Mouse (Mus musculus): Measurements from ENCODE around the gene Pogk. TPM values are rescaled to one million over a fixed set of nuclear protein-coding genes. Genes with fewer than 3 reads are reported as not detected.
A peak's percentile ranks its signal among the peaks of the same experiment; 100 is the strongest.

Pogk gene
- total RNA-seq (2017) = 12.7 and 13.1 TPM in 2 replicates

DNA sequence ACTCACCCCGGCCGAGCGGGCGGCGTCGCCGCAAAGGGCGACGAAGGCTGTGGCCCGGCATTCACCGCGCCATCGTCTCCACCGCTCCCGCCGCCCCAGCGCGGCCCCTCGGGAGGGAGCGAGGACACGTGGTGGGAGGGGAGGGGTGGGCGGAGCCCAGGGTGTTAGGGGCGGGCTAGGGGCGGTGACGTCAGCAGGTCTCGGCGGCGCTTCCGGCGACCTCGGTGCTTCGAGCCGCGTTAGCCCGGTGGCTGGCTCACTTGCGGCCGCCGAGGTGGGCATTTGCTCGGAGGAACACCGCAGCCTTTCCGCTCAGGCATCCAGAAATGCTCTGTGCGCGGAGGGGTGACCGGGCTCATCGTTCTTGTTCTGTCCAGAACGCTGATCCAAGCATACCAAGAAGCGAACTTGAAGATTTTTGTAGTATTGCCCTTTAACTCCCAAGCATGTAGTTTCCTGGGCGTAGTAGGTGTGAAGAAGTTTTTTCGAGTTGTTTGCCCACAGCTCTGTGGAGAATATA, at the start of gene Pogk:
Gene Pogk (minus strand): TSS at position 163 of the 520 bp plus-strand sequence.
- peak; percentile 85 for ATAC-seq (replicated peaks; ENCODE audit: low read depth, poor library complexity, severe bottlenecking)

GRCm38 (mm10) chr1:166441992-166442391, 32.3 kb upstream of the Pogk start:
- ATAC-seq (replicated peaks; ENCODE audit: low read depth, poor library complexity, severe bottlenecking) = no peak

GRCm38 (mm10) chr1:166439426-166439825, 29.8 kb upstream of the Pogk start:
- ATAC-seq (replicated peaks; ENCODE audit: low read depth, poor library complexity, severe bottlenecking) = no peak

- peak; percentile 94 for ATAC-seq (replicated peaks; ENCODE audit: low read depth, poor library complexity, severe bottlenecking)
These were observed 20.3 kb upstream of the Pogk start for GRCm38 (mm10) chr1:166429809-166430431.

GRCm38 (mm10) chr1:166429053-166429452, 19.4 kb upstream of the Pogk start:
- peak; percentile 76 for ATAC-seq (replicated peaks; ENCODE audit: low read depth, poor library complexity, severe bottlenecking)

- no peak for ATAC-seq (replicated peaks; ENCODE audit: low read depth, poor library complexity, severe bottlenecking)
These were observed 2.6 kb upstream of the Pogk start for GRCm38 (mm10) chr1:166412266-166412665.

GRCm38 (mm10) chr1:166411541-166411940, 1.9 kb upstream of the Pogk start:
- no peak for ATAC-seq (replicated peaks; ENCODE audit: low read depth, poor library complexity, severe bottlenecking)

DNA sequence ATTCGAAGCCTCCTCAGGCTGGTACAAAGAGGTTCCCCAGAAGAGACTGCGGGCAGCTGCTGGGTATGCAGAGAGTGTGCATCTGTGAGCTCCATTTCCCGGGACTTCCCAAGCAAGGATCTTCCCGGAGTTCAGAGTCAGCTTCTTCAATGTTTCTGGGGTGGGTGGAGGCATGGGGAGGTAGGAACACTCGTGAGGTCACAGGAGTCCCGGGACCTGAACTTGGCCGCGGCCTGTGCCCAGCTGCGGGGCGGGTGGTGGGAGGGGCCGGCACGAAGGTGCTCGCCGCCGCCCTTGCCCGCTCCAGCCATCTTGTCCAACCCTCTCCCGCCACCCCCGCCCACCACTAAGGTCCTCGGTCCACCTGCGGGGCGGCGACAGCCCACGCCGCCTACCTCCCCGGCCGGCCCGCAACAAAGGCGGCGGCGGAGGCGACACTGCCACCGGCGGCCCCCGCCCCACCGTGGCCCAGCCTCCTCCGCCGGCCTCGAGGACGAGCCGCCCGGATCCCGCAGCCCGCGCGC, 424 bp downstream of the Pogk start:
- peak; percentile 43 for ATAC-seq (replicated peaks; ENCODE audit: low read depth, poor library complexity, severe bottlenecking)

- ATAC-seq (replicated peaks; ENCODE audit: low read depth, poor library complexity, severe bottlenecking) = no peak
These were observed 5.8 kb downstream of the Pogk start for GRCm38 (mm10) chr1:166403846-166404245.

- ATAC-seq (replicated peaks; ENCODE audit: low read depth, poor library complexity, severe bottlenecking) = no peak
These were observed 7.7 kb downstream of the Pogk start for GRCm38 (mm10) chr1:166402003-166402402.

GRCm38 (mm10) chr1:166401455-166401854, 8.2 kb downstream of the Pogk start:
- ATAC-seq (replicated peaks; ENCODE audit: low read depth, poor library complexity, severe bottlenecking) = no peak

- ATAC-seq (replicated peaks; ENCODE audit: low read depth, poor library complexity, severe bottlenecking) = no peak
These were observed 13.3 kb downstream of the Pogk start for GRCm38 (mm10) chr1:166396381-166396780.

GRCm38 (mm10) chr1:166395661-166396060, 14.0 kb downstream of the Pogk start:
- ATAC-seq (replicated peaks; ENCODE audit: low read depth, poor library complexity, severe bottlenecking) = no peak

DNA sequence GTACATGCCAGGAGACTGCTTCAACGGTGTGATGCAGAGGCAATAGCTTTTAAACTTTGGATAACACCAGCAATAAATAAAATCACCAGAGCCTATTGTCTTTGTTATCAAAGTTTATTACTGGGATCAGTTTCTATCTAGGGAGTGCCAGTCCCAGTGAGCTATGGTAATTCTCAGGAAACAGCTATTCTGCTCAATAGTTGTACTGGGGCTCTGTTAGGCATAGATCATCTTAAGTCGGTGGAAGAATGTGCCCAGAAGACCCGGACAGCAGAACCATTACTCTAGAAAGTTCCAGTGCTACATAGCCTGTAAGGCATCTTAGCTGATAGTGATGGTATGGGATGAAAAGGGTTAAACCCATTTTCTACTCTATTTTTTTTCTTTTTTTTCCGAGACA, 14.9 kb downstream of the Pogk start:
- ATAC-seq (replicated peaks; ENCODE audit: low read depth, poor library complexity, severe bottlenecking) = no peak

DNA sequence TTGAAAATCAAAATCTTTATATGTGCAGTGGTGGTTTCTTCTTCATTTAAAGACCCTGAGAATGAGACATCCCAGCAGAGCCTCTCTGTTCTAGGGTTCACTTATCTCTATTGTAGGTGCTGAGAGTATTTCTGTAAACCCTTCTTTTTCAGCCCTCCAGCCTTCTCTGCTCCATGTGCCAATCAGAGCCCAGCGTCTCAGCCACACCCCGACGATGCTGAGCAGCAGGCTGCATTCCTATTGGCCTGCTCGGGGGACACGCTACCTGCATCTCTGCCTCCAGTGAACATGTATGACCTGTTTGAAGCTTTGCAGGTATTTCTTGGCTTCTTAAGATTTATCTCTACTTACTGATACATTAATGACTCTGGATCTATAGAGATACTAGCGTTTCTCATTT, 18.0 kb downstream of the Pogk start:
- no peak for ATAC-seq (replicated peaks; ENCODE audit: low read depth, poor library complexity, severe bottlenecking)

DNA sequence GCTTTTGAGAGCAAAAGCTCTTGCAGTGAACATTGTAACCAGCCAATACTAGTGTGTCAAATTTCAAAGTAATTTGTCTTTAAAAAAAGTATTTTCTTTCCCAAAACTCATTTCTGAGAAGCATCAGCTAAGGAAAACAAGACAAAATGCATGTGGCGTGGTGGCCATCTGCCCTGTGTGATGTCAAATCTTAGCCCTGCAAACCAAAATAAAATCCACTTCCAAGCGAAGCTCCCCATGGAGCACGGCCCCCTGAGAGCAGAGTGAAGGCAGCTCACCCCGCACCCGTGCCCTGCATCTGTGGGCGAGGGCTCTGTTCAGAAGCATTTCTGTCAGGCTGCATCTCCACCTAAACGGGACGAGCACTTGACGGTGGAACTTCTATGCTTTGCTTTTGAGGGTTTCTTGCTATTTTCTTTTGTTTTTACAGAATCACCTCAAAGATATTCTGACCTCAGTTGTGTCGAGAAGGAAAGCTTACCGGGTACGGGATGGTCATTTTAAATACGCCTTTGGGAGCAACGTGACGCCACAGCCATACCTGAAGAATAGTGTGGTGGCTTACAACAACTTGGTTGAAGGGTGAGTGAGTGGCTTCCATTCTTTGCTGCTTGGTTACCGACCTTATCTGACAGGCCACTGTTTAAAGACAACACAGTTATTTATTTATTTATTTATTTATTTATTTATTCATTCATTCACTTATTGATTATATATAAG, 20.1 kb downstream of the Pogk start:
- ATAC-seq (replicated peaks; ENCODE audit: low read depth, poor library complexity, severe bottlenecking) = no peak

DNA sequence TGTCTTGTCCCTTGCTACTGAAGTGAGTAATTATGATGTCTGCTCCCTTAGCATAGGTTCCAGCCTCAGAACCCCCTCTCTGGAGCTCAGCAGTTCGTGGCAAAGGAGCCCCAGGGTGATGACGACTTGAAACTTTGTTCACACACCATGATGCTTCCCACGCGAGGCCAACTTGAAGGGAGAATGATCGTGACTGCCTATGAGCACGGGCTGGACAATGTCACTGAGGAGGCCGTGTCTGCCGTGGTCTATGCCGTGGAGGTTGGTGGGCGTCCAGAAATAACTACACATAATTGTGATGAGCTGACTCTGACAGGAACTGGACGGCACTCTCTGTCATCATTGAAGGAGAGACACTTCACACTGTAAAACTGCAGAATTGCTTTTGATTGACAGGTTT, 21.2 kb downstream of the Pogk start:
- ATAC-seq (replicated peaks; ENCODE audit: low read depth, poor library complexity, severe bottlenecking) = no peak

GRCm38 (mm10) chr1:166385431-166385830, 24.2 kb downstream of the Pogk start:
- no peak for ATAC-seq (replicated peaks; ENCODE audit: low read depth, poor library complexity, severe bottlenecking)

DNA sequence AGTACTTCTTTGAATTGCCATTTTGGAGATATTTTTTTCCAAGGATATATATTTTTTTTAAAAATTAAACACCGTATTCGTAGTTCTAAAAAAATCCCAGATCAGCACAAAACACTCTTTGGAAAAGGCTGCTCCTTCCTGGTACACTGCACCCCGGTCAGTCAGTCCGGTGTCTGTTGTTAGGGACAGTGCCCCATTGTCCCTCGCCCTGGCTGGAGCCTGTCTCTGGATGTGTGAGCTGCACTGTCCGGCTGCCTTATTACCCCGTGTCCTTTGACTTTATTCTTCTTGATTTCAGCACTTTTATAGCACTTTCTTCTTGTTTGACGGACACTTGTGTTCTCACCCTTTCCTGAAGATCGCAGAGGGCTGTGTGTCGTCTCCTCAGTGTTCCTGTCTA, 25.0 kb downstream of the Pogk start:
- no peak for ATAC-seq (replicated peaks; ENCODE audit: low read depth, poor library complexity, severe bottlenecking)

GRCm38 (mm10) chr1:166382626-166383025, 27.0 kb downstream of the Pogk start:
- no peak for ATAC-seq (replicated peaks; ENCODE audit: low read depth, poor library complexity, severe bottlenecking)

GRCm38 (mm10) chr1:166381821-166382220, 27.8 kb downstream of the Pogk start:
- ATAC-seq (replicated peaks; ENCODE audit: low read depth, poor library complexity, severe bottlenecking) = 0 out of 2 replicates have a peak, but pooled peaks have one; percentile 17
